Mouse (Mus musculus): ENCODE results near the gene Lnx2. TPM values are rescaled to one million over a fixed set of nuclear protein-coding genes. Genes with fewer than 3 reads are reported as not detected.

Gene Lnx2
- total and polyA plus RNA-seq, 3 experiments = 20.3 to 30.1 (median 22.9) TPM

DNA sequence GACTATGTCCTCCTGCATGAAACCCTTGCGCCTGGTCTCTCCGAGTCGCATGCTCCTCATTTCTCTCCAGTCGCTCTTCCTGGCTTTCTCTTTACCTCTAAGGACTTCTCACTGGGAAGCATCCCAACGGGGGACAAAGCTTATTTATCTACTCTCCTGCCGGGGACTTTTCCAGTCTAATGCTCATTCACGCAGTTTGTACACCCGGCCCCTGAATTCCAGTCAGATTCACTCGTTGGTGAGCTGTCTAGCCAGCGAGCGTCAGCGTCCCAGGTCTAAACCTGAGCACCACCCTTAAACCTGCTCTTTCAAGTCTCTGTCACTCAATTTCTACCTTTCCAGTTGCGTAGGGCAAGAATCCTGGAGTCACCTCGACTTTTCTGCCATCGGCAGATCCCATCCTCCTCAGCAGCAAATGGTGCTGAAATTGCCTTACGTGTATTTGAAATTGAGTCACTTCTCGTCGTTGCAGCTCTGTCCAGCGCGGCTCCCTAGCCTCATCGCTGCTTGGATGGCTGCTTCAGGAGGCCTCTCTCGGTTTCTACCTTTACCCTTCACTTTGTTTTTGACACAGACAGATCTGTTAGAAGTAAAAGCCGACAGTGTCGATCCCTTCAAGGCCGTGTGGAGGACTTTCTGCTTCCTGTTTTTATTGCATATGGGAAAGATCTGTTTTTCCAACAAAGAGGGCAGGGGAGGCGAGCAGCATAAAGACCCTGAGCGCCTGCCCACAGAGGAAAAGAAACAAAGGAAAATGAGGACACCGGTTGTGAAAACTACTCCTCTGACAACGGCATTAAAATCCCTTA lies 24.7 kb downstream of the Lnx2 start:
- dilution Hi-C loops (cut with MboI; ENCODE audit: extremely low pct_ligation_motif_present, extremely low pct_unique_long_range_greater_than_20kb, low sequenced_read_pairs) = no loop called here
- Histone ChIP-seq H3K4me1 (ENCODE audit: control insufficient read depth in 1 of 2, insufficient read depth in 2 of 2) (peaks cover 9 to 67% of the 10 kb centered on the region in 2 experiments; a peak in 3 of 4 replicates), H3K9ac (ENCODE audit: insufficient read depth, low read depth) (peak overlapping the region; percentile 71), H3K4me2 (ENCODE audit: insufficient read depth, low read depth, poor library complexity, severe bottlenecking) (peak overlapping the region; percentile 82), H3K36me3 (replicated peaks in 1 of 2; ENCODE audit: control insufficient read depth in 1 of 2, insufficient read depth in 1 of 2, low read length in 1 of 2) (peaks cover 0 to 19% of the 10 kb centered on the region in 2 experiments), H3K79me2 (replicated peaks; ENCODE audit: control insufficient read depth, extremely low read depth, insufficient read depth, poor library complexity, severe bottlenecking) (peaks cover 79% of the 10 kb centered on the region), H3K27me3 (replicated peaks) (no peaks in the 10 kb centered on the region), H3K4me3 (replicated peaks in 1 of 3; ENCODE audit: low read depth in 2 of 3, low read length in 2 of 3, poor library complexity in 1 of 3) (peak overlapping the region; percentile 49 to 57 (median 52)), H3K9me3 (replicated peaks; ENCODE audit: low read length) (no peaks in the 10 kb centered on the region), H3K27ac (ENCODE audit: insufficient read depth, low read depth) (peak overlapping the region; percentile 95)
- in situ Hi-C loops (cut with MboI; ENCODE audit: low pct_ligation_motif_present, low pct_unique_long_range_greater_than_20kb, low sequenced_read_pairs) = no loop called here
- DNase-seq (ENCODE audit: extremely low read depth) = no peak
- TF ChIP-seq ZNF384 (IDR thresholded peaks at IDR 0.05; ENCODE audit: low read depth, low read length) (no peak), MAFK (IDR thresholded peaks at IDR 0.05; ENCODE audit: insufficient replicate concordance, low read length) (no peak), POLR2A (IDR thresholded peaks at IDR 0.05; ENCODE audit: low read depth, low read length) (peak; percentile 8; the same call in 1 of the 2 replicates), MEF2A (IDR thresholded peaks at IDR 0.05; ENCODE audit: borderline replicate concordance, low read depth, low read length) (no peak), TBP (conservative IDR thresholded peaks at IDR 0.05; ENCODE audit: low read depth, low read length) (0 out of 2 replicates have a peak, but pooled peaks have one; percentile 2), KAT2A (IDR thresholded peaks at IDR 0.05; ENCODE audit: insufficient replicate concordance, low read length) (no peak), IRF4 (IDR thresholded peaks at IDR 0.05; ENCODE audit: low read depth, low read length) (0 out of 2 replicates have a peak, but pooled peaks have one; percentile 9), CHD2 (IDR thresholded peaks at IDR 0.05; ENCODE audit: low read length) (no peak), TCF12 (IDR thresholded peaks at IDR 0.05; ENCODE audit: low read depth, low read length) (no peak), PAX5 (IDR thresholded peaks at IDR 0.05; ENCODE audit: low read length) (no peak), MAX (IDR thresholded peaks at IDR 0.05; ENCODE audit: low read length) (no peak; the same call in 1 of the 2 replicates), E2F4 (IDR thresholded peaks at IDR 0.05; ENCODE audit: insufficient replicate concordance, low read depth, low read length) (no peak), JUN (IDR thresholded peaks at IDR 0.05; ENCODE audit: insufficient read depth, low read depth, low read length) (no peak), ZC3H11A (IDR thresholded peaks at IDR 0.05; ENCODE audit: low read depth, low read length) (no peak), CTCF (conservative IDR thresholded peaks at IDR 0.05 in 1 of 2, IDR thresholded peaks at IDR 0.05 in 1 of 2; ENCODE audit: low read depth in 2 of 2, low read length in 2 of 2) (no peak), EP300 (IDR thresholded peaks at IDR 0.05; ENCODE audit: low read length) (no peak), POLR2AphosphoS2 (IDR thresholded peaks at IDR 0.05; ENCODE audit: low read depth, low read length) (no peak), GABPA (IDR thresholded peaks at IDR 0.05; ENCODE audit: insufficient replicate concordance, low read depth, low read length) (no peak), RAD21 (IDR thresholded peaks at IDR 0.05; ENCODE audit: low read depth, low read length) (no peak), RCOR1 (conservative IDR thresholded peaks at IDR 0.05; ENCODE audit: low read depth, low read length) (no peak), USF1 (IDR thresholded peaks at IDR 0.05; ENCODE audit: low read depth, low read length) (no peak), CHD1 (IDR thresholded peaks at IDR 0.05; ENCODE audit: low read depth, low read length) (no peak; the same call in none of the 2 replicates), ZMIZ1 (IDR thresholded peaks at IDR 0.05; ENCODE audit: low read depth, low read length) (no peak), MXI1 (IDR thresholded peaks at IDR 0.05; ENCODE audit: low read depth, low read length) (no peak), NELFE (IDR thresholded peaks at IDR 0.05; ENCODE audit: low read depth, low read length) (no peak), ETS1 (conservative IDR thresholded peaks at IDR 0.05; ENCODE audit: low read depth, low read length) (no peak), NRF1 (IDR thresholded peaks at IDR 0.05; ENCODE audit: low read depth, low read length) (no peak), SIN3A (IDR thresholded peaks at IDR 0.05; ENCODE audit: low read length) (peak; percentile 51; the same call in 1 of the 2 replicates), JUND (conservative IDR thresholded peaks at IDR 0.05; ENCODE audit: low read depth, low read length) (no peak), SMC3 (IDR thresholded peaks at IDR 0.05; ENCODE audit: low read depth, low read length) (no peak), HCFC1 (IDR thresholded peaks at IDR 0.05; ENCODE audit: low read depth, low read length) (no peak), USF2 (conservative IDR thresholded peaks at IDR 0.05; ENCODE audit: low read depth, low read length) (no peak), MYC (IDR thresholded peaks at IDR 0.05; ENCODE audit: low read depth, low read length) (no peak)
